Mouse (Mus musculus) thymus, adult 18-20 months (tissue): Measurements from ENCODE around the gene Otor.

ENCODE experiments used
- DNase-seq, 2 experiments: peaks; one replicate each; pipeline ENCODE4 v3.0.0; 2022; ENCODE audit warnings: mixed read lengths in 2 of 2

Gene Otor

DNA sequence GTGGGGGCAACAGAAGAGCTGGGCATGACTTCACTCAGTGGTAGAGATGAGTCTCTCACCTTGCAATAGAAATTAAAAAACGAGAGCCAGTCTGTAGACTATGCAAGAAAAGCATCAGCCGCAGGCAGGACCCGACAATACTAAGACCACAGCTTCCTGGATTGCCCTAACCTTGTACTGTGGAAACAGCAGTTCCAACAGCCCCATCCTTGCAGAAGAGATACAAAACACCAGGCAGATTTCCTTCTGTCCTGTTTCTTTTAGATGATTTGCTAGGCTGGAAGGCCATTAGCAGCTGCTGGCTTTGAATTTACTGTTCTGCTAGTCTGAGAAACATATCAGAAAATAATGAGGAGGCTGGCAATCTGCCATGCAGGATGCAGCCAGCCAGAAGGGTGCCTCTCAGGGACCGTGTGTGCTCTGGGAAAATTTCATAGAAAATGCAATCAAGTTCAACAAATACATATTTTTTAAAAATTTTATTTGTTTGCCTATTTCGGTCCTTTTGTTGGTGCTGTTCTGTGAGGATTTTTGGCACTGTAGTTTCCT is 52.9 kb downstream of the Otor start:
- no peak for DNase-seq
